Mouse (Mus musculus) lung, adult 2 months (tissue): ENCODE results near the gene Gap43.

Source experiments
- CTCF ChIP-seq: fragments of 200-500 bp; IDR thresholded peaks from 2 replicates; pipeline ENCODE4 v1.5.1; 2011; ENCODE audit warnings: mild to moderate bottlenecking, low read length, control low read depth; ENCODE audit not compliant: insufficient read depth
- POLR2A ChIP-seq: fragments of 200-500 bp; IDR thresholded peaks from 2 replicates; pipeline ENCODE4 v1.6.1; 2011; ENCODE audit warnings: low read depth, mild to moderate bottlenecking, control low read depth, low read length, borderline replicate concordance; ENCODE audit errors: extremely low read depth

GRCm38 (mm10) chr16:42271213-42271612, 69.2 kb downstream of the Gap43 start:
- TF ChIP-seq CTCF (no peak), POLR2A (no peak)
